Mouse (Mus musculus) adrenal gland, postnatal 14 days (tissue): ENCODE data around the gene Dctn1. TPM values are rescaled to one million over a fixed set of nuclear protein-coding genes. Genes with fewer than 3 reads are reported as not detected.

Source experiments
- DNase-seq: peaks from one replicate; pipeline ENCODE4 v3.0.0; 2021; ENCODE audit warnings: mixed read lengths
- total RNA-seq: library from RNA; stranded (reverse); gene quantifications from 2 replicates; pipeline ENCODE4 v1.2.3, GENCODE M21; 2021

Gene Dctn1
- total RNA-seq, 1 experiment from 2014 or later: 102 TPM

DNA sequence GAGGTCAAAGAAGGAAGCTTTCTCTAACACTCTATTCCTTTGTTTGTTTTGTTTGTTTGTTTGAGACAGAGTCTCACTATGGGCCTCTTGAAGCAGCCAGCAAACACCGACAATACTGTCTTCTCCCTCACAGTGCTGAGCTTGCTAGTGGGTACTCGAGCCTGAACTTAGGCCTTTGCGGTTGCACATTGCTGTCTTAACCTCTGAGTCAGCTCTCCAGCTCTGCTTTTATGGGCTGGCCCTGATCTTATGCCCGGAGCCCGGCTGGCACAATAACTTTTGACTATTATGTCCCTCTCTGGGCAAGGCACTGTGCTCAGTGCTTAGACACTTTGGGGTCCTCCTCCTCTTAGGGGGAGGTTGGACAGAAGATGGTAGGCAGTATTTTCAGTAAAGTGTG lies 4.2 kb downstream of the Dctn1 start:
- peak; percentile 53 for DNase-seq

DNA sequence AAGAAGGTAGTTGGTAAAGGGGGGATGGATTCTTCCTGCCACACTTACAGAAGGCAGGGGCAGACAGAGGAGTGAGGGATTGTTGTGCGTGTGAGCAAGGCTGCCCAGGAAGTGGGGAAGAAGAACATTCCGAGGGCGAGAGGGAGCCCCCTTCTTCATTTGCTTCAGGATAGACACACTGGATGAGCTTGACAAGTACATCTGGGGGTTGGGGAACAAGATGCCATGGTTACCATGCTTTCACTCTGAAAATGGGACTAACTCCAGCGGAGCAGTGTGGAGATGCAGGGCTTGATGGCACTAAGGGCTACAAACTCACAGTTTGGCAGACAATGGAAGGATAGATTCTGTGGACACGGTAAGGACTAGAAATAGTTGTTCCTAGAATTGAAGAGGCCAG lies 5.3 kb downstream of the Dctn1 start:
- DNase-seq: no peak

DNA sequence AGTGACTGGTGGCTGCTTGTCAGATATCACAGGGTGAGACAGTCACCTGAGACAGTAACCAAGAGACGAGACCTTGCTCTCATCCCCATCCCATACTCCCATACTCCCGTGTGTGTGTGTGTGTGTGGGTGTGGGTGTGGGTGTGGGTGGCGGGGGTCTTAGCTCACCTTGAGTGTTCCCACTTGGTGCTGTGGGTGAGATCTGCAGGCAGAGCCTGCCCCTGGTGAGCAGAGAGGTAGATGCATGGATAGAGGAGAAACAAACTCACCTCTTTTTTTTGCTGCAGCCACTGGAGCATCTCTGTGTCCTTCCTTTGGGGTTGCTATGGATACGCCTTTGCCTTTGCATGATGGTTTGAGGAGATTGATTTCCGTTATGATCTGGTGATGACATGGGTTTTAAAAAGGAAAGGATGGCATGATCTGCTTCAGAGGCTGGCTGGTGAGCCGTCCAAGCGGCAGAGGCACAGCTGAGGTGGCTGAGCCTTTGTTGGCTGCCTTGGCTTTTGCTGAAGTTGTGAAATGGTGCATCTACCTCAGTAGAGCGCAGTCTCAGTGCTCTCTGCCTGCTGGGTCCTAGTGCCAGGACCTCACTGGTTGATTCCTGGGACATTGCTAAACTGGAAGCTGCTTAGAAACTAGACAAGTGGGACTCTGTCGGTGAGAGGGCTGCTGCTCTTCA lies 6.7 kb downstream of the Dctn1 start:
- DNase-seq: no peak

DNA sequence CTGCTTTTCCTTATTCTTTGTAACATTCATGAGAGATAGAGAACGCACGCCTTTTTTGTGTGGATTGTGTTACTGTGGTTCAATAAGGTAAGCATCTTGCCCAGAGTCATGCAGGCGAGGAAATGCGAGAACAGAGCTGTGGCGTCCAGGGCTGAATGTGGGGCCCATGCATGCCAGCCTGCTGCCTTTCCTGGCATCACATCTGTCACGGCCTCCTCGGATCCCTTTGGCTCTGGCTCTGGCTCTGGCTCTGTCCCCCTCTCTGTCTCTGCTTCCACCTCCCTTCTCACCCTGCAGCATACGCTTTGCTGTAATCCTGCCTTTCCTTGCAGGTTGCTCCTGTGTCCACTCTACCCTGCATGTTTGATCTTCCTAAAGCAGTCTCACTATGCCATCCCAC lies 10.3 kb downstream of the Dctn1 start:
- DNase-seq: no peak

DNA sequence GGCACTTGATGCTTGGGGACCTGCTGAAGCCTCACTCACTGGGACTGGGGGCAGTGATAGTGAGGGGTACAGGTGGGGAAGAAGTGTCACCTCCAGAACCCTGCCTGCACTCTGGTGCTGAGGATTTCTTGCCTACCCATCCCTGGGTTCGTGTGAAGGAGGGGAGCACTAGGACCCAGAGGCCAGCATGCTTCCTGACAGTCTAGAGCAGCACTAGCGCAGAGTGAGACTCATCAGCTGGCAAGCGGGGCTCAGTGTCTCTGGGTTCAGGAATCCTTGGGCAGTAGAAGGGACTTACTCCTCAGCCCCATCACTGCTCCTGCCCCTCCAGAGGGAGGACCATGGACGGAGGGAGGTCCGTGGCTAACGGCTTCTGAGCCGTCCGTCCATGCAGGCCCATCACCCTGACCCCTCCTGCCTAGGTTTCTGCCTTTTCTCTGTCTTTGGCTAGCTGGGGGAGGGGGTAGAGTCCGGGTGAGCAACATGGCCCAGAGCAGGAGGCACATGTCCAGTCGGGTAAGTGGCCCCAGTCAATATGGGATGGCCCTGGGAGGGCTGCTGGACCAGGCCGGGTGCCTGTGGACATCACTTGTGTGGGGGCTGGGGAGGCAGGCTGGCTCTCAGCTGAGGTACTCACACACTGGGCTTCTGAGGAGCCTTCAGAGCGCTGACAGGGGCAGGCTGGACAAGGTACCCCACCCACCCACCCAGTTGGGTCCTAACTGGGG lies 13.8 kb downstream of the Dctn1 start:
- DNase-seq: peak; percentile 73

DNA sequence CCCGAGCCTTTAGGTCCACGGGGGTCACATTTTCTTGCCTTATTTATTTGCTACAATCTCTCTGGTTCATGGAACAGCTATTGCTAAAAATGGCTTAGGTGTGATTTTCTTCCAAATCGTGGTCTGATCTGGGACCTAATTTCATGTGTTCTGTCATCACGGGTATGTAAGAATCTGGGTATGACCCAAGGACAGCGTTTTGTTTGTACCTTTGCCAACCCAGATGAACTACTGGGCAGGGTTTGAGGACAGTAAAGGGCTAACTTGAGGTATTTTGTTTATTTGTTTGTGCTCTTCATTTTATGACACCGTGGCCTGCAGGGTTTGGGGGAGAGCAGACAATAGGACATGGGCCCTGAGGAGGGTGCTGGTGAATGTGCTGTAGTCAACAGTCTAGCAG lies 14.9 kb downstream of the Dctn1 start:
- no peak for DNase-seq

DNA sequence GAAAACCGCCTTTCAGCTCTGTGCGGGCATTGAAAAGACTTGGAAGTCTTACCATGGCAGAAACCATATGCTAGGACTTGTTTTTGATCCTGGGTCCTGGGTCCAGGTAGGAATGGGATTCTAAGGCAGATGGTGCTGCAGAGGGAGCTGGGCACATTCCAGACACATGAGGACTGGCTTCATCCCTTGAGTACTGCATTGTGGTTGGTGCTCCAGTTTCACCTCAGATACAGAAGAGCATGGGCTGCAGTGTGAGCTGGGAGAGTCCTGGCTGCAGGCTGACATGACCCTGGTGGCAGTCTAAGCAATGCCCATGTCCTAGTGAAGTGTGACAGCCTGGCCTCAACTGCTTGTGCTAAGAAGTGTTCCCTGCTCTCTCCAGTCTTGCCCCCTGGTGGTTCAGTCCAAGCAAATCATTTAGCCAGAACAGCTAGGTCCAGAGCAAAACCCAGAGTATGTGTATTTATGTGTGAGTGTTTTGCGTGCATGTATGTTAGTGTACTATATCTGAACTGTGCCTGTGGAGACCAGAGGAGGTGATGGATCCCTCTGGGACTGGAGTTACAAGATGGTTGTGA lies 19.2 kb downstream of the Dctn1 start:
- DNase-seq: no peak

DNA sequence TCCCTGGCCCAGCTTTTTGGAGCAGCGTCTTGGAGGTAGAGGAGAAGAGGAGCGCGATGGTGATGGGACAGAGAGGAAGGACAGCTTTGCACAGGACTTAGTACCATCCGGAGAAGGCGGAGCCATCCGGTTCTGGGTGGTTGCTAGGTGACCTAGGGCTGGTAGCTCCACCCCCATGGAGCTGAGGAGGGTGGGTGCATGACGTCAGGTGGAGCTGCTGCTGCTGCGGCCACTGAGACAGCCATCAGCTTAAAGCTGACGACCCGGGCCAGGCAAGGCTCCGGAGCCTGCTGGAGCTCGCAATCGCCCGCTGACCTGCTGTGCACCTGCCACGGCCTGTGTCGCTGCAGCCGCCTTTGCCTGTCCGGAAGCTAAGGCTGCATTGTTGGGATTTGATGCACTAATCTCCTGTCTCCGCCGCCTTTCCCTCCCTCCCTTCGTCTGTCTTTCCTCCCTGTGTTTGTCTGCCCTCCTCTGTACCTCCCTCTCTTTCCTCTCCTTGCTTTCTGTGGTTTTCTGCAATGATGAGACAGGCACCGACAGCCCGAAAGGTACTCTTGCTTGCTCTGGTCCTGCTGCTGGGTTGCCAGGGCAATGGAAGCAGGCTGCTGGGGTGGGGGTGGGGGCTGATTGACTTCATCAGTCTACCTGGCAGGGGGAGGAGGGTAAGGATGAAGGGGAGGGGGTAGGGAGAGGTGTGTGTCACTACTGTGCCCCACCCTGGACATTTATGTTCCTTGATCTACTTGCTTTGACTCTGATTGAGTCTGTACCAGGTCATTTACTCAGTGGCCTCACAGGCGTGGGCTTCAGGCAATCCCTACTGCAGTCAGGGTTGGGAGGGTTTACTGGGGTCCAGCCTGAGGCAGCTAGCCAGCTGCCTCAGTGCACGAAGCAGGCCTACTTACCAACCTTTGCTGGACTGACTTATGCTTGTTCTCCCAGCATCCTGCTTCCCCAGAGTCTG lies 20.5 kb downstream of the Dctn1 start:
- DNase-seq: peak; percentile 78

DNA sequence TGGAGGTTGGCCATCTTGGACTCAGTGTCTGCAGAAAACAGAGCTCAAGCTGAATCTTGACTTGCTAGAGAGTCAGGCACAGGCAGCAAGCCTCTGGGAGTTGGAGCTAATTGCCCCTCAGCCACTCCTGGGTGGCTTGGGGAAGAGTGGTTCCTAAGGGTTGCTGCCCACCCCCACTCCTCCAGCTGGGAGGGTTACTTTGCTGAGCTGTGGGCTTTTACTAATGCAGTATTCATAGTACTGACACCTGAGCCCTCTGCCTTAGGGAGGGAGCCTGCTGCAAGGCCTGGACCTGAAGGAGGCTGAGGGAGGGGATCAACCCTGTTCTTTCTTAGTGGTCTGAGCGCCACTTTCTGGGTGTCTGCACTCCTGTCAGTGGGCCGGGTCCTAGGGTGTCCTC lies 21.2 kb downstream of the Dctn1 start:
- DNase-seq: no peak

DNA sequence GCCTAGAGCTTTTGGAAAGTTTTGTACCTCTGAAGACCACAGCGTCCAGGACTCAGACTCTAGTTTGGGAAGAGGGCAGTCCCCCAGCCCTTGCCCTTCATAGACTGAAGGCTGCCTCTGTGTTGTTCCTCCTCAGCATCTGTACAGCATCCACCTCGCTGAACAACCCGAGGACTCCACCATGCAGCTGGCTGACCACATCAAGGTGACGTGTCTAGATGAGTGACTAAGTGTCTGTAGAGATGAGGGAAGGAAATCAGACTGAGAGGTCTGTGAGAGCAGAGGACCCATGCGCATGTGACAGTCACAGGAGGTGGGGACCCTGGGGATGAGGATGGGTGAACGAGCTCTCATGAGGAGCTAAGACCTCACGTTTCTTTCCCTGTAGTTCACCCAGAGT lies 27.9 kb downstream of the Dctn1 start:
- no peak for DNase-seq

DNA sequence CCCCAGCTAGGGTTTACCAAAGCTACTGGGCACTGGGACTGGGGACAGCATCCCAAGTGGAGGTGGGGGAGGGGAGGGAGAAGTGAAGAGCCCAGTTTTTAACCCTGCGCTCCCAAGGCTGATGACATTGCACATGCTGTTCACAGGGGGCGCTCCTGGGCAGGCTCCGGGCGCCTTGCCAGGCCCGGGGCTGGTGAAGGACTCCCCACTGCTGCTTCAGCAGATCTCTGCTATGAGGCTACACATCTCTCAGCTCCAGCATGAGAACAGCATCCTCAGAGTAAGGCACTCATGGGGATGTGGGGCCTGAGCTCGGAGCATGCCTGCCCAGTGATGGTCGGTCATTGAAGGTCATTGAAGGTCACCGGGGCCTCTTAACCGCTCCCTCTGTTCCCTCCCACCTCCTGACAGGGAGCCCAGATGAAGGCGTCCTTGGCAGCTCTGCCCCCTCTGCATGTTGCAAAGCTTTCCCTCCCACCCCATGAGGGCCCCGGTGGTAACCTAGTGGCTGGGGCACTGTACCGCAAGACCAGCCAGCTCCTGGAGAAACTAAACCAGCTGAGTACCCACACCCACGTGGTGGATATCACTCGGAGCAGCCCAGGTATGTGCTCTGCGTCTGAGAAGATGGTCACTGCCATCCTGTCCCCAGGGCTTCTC lies 31.8 kb downstream of the Dctn1 start:
- DNase-seq: peak; percentile 90

DNA sequence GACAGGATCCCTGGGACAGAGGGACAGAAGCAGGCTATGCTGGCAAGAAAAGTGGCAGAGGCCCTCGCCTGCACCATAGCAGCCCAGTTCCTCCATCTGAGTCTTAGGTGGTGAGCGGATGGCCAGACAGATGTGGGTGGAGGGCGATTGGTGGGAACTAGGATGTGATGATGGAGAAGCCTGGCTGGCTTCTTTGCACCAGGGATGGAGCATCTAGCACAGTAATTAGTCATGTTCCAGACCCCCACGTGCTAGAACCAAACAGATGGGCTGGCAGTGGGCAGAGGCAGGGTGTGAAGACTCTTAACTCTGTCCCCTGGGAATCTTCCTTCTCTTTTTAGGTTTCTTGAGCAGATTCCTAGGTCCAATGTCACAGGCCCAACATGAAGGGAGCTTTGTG lies 37.6 kb downstream of the Dctn1 start:
- no peak for DNase-seq

DNA sequence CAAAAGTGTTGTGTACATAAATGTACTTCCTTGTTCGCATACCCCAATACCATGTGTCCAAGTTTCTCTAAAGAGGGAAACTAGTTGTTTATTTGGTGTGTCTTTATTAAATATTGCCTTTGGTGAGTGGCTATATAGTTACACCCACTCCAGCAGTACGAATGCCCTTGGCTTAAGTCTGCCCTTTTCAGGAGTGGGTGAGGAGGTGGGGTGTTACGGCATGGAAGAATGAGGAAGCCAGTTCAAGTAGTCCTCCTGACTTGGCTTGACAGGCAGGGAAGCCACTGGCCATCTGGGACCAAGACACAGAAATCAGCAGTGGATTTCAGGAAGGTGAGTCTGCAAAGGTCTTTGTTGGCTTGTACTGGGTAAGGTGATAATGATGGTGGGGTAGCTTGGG lies 40.1 kb downstream of the Dctn1 start:
- no peak for DNase-seq

DNA sequence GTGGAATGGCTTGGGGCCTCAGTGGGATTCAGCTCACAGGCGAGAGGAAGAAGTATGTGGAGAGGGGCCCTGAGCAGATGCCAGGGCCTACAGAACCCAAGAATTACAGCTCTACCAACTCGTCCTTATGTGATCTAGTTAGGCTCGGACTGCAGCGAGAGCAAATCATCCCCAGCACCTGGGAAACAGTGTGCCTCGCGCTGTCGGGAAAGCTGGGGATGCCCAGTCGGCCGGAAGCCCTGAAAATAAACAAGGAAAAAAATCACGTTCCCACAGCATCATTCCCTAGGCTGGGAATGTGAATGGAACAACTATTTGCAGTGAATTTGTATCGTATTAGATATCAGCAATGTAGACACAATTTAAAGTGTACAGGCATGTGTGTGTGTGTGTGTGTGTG lies 40.6 kb downstream of the Dctn1 start:
- DNase-seq: no peak

DNA sequence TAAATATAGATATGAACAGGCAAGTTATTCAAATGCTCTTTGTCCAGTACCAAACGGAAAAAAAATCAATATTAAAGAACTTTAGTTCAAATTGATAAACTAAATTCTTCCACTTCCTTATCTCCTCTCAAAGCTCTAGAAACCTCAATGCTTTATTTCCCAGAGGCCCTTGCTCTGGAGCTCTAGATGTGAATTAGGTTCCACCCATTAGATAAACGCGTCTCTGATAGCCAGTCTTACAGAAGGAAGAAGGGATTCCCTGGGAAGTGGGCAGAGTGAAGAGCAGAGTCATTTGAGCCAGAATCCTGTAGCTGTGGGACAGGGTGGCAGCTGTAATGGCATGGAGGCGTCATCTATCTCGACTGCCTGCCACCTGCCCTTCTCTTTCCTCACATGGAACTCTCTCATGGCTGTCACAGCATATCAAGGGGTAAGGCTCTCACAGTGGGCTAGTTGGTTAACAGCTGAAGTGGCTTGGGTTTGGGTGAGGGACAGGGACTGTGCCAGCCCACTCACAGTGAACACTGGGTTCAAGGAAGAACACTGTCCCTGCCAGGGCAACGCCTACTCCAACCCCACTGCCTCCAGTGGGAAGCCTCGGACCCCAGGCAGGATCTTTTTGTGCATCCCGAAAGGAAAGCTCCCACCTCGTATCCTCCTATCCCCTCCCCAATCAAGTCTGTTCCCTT lies 41.8 kb downstream of the Dctn1 start:
- DNase-seq: no peak

DNA sequence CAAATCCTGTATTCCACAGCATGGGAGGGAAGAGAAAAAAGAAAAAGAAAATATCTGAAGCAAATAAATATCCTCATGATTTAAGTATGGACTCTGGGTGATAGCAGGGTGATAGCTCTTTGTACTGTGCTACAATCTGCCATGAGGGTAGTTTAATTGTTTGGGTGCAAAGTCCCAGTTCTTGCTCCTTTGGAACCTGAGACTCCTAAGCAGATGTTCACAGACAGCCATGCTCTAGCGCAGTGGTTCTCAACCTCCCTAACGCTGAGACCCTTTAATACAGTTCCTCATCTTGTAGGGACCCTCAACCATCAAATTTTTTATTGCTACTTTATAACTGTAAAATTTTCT lies 42.3 kb downstream of the Dctn1 start:
- no peak for DNase-seq

DNA sequence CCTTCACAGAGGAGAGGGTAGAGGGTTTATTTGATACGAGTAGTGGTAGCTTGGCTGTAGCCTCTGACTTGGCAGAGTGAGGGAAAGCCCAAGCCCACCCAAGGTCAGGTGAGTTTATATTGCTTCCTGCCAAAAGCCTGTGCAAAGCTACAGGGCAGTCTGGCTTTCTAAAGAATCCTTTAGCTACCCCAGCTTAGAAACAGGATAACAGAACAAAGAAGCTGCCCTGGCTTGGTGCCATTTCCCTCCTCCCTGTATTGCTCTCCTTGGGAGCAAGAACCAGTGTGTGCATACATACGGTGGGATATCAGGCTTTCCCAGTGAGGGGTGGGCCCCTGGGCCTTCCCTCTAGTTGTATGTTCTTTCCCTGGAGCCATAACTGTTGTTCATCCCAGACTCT lies 44.8 kb downstream of the Dctn1 start:
- no peak for DNase-seq

DNA sequence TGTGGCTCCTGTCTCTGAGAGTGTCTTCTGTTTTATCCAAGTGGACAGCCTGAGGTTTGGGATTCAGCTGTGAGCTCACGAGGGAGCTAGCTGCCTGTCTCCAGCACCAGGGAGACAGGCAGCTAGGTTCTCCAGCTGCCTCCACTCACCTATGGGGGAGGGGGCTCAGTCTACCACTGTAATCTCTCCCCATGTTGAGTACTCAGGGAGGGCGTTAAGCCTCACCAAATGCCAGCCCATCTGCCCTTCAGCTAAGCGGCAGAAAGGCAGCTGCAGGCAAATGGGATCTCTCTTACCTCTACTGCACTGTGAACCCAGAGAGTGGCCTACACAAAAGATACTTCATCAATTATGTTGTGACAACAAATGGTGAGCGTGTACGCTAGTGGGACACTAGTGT lies 45.8 kb downstream of the Dctn1 start:
- no peak for DNase-seq

DNA sequence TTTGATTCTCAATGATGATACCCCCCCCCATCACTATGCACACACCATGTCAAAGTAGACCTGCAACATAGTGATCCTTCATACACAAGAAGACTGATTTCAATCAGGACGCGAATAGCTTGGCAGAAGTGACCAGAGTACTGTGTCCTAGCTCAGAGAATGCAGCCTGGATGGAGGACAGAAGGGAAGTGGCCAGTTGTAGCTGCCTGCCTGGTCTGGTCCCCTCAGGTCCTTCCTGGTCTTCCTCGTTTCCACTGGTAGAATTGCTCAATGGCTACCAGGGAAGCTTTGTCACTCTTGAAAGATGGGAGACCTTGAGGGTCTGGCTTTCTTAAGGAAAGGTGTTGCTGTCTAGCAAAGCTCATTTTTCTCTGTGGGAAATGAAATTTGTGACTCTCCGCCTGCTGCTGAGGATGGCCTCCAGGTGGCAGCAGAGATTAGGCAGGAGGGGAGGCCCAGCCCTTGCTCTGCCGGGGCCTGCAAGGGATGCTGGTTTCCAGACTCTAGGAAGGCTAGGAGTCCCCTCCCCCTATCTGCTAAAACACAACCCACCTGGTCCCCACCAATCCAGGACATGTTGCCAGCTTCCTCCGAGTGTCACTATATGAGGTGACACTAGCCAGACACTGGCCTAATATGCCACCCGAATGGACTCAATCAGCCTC lies 49.4 kb downstream of the Dctn1 start:
- peak; percentile 85 for DNase-seq

DNA sequence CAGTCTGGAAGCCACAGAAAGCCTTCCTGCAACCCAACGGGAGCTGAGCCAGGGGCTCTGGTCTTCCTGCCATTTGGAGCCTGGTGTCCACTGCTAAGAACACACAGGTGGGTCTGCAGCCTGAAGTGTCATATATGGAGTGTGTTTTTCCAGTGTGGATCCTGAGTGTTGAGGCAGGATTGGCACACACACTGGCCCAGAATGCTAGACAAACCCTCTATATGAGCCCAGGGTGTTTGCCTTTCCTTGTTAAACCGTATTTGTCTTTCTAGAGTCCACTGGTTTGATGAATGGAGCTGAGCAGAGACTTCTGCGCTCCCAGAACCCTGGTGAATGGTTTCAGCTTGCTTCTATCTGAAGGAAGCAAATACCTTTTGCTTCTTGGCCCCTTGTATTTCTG lies 54.1 kb downstream of the Dctn1 start, which contains the start of gene Slc4a5:
Gene Slc4a5 (plus strand): TSS at position 15 of the 400 bp plus-strand sequence.
- DNase-seq: no peak

DNA sequence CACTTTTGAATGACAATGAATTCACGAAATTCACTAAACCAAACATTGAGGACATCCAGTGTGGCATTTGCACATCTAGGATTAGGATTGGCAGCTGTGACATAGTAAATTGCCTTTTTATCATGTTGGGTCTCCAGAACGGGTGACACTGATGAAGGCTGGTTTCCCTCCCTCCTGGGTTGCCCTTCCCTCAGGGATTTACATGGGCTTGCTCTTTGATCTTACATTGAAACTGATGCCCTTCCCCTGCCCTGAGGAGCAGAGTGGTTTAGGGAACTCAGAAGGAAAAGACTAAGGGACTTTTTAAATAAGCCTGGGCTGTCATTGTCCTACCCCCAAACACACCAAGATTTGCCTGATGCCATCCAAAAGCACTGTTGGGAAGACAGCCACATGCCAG lies 65.8 kb downstream of the Dctn1 start:
- DNase-seq: no peak
